Mouse (Mus musculus) frontal cortex, postnatal 25 days (tissue): Measurements from ENCODE around the gene Pip4k2c.
"Not testable (repeated sequence)": the region's sequence is repeated elsewhere in the genome, so short reads cannot be mapped to it uniquely, and the experiment has no call there.

Experiments
- DNase-seq, 2 experiments: peaks; one replicate each; pipeline ENCODE4 v3.0.0; 2022; ENCODE audit warnings: low spot score in 2 of 2

Gene Pip4k2c

DNA sequence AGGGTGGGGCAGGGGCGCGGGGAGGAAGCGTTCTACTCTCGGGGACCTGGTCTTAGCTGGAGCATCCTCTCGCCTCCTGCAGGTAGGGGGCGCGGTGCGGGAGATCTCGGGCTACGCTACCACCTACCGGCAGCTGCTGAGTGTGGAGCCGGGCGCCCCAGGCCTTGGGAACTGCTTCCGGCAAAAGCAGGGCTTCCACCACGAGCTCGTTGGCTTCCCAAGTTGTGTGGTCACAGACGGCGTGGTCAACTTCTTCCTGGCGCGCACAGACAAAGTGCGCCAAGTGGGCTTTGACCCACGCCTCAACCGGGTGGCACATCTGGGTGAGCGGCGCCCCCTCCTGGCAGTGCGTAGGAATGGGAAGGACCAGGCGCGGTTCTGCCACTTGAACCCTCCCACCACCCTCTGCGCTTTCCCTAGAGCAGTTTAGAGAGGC lies 40.5 kb downstream of the Pip4k2c start:
- DNase-seq = peak in 1 of 2 experiments; percentile 57

DNA sequence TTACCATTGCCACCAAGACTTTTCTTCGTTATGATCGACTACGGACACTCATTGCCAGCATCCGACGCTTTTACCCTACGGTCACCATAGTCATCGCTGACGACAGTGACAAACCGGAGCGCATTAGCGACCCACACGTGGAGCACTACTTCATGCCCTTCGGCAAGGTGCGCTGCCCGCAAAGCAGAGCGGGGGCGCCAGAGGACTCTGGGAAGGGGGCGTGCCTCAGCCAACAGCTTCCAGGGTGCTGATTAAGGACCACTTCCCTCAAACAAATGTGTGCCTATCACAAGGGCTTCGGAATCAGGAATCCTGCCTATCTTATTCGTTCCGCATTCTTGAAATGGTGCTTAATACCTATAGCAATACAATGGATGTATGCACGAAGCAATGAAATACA lies 41.4 kb downstream of the Pip4k2c start:
- no peak for DNase-seq

DNA sequence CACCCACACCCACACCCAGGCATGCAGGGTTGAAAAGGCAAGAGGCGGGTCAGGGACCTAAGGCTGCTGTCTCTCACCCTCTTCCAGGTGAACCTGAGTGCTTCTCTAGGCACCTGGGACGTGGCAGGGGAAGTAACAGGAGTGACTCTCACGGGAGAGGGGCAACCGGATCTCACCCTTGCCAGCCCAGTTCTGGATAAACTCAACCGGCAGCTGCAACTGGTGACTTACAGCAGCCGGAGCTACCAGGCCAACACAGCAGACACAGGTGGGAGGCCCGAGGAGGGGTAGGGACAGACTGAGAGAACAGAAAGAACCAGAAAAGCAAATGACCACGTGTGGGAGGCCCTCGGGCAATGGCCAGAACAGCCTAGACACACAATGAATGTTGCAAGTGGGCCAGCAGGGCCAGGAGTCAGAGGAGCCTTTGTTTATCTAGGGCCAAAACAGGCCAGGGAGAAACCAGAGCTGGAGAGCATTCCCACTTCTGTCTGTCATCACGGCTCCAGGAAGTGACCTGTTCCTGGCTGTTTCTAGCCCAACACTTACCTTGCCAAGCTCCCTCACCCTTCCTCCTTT lies 43.7 kb downstream of the Pip4k2c start:
- no peak for DNase-seq

DNA sequence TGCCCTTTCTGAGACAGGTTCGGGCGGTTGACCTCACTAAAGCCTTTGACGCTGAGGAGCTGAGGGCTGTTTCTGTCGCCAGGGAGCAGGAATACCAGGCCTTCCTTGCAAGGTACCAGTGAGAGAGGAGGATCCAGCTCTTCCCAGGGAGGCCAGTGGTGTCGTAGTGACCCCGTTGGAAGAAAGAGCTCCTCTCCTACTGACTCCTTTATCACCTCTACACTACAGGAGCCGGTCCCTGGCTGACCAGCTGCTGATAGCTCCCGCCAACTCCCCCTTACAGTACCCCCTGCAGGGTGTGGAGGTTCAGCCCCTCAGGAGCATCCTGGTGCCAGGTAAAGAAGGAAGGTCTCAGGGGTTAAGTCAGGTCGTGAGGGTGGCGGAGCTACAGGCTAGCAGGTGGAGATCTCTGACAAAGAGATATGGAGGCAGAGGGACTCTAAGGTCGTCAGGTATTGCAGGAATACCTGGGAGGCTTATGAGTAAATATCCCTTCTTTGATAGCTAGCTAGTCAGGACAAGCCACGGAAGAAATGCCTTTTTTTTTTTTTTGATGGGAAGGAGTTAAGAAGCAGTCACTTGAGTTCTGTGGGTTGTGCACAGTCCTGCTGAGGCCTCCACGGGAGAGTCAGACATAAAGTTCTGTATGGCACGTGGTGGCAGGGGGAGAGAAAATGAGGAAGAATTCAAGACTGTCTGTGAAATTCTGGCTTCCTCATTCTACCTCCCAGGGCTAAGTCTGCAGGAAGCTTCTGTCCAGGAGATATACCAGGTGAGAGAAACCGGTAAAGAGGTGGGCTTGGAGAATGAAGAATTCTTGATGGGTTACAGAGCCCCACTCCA lies 44.4 kb downstream of the Pip4k2c start:
- no peak for DNase-seq

DNA sequence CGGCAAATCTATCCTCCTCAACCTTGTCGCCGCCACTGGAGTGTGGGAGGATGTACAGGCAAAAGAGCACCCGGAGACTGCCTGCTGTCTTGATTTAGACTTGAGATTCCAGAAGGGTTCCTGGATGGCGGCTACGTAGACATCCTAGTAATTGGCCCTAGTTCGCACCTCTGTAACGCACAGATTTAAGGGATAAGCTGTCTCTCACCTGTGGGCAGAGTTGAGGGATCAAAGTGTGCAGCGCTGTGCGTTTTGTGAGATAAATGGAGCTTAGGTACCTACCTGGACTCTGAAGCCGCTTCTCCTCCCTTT lies 45.0 kb downstream of the Pip4k2c start:
- no peak for DNase-seq

DNA sequence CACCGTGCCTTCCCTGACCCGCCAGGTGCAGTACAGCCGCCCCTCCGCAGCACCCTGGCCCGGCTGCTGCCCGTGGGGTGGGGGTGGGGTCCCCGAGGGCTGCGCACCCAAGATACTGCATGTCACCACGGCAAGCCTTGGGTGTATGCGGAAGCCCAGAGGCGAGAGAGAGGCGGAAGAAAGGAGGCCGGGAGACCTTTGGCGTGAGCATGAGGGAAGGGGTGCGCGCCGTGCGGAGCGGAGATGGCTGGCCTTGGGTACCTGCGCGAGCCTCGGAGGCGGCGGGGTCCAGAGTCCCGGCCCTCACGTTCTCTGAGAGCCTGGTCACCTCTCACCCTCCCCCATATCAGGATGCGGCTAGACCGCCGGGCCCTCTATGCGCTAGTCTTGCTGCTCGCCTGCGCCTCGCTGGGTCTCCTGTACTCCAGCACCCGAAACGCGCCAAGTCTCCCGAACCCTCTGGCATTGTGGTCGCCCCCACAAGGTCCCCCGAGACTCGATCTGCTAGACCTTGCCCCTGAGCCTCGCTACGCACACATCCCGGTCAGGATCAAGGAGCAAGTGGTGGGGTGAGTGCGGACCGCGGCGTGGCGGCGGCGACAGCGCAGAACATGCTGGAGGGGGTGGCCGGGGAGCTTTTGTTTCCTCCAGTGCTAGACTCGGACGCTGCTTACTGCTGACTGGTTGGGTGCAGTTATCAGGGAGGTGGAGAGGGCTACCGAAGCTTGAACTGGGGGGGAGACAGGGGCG lies 45.6 kb downstream of the Pip4k2c start:
- no peak for DNase-seq

DNA sequence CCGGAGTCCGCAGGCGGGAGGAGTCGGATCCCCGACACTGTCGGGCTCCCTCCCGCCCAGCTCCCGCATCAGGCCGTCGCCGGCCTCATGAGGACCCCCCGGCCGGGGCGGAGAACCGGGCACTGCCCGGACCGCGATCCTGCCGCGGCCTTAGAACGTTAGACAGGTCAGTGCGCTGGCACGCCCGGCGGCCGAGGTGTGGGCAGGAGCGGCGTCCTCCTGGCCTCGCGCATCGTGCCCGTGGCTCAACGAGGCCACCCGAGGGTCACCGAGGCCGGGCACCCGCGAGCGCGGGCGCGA lies 46.1 kb downstream of the Pip4k2c start:
- DNase-seq = no peak

DNA sequence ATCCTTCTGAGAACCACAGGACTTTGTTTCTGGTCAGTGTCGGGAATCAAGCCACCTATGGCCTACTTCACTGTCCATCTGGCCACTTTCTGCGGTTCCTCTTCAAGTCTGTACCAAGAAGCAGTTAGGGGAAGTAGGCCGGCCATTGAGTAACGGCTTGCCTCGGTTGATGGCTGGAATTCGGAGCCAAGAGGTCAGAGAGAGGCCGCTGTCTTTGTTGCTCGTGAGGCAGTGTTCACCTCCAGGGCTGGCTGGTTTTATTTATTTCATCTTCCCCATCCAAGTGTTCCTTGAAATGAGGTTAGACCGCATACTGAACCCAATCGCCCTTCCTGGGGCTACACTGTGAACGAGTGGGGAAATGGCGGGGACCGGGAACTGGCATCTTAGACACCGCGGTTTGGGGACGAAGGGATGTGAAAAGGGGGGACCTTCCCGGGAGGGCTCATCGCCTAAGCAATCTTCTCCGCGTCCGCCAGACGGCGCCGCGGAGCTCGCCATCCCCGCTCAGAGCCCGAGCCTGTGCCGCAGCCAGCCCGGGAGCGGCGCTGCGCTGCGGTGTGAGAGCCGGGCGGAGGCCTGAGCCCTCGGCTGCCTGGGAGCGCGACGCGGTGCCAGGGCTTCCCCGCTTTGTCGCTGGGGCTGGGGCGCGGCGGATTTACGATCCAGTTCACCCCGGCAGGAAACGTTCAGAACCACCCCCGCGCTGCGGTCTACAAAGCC lies 46.6 kb downstream of the Pip4k2c start, which contains the start of gene B4galnt1:
Gene B4galnt1, plus strand, starts transcription at position 595 of the 723 bp plus-strand sequence.
- peak in 1 of 2 experiments; percentile 60 for DNase-seq

DNA sequence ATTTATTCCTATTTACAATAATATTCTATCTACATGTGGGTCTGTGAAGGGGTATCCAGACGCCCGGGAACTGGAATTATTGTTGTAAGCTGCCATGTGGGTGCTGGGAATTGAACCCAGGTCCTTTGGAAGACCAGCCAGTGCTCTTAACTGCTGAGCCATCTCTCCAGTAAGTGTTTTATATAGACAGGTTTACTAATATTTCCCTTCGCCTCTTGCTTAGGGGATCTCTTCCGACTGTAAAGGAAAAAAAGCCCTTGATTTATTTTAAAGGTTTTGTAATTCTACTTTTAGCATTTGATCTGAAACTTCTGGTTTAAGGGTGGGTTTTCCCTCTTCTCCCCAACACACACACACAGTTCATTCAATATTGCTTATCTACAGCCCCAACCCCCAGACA lies 47.2 kb downstream of the Pip4k2c start:
- DNase-seq = no peak

DNA sequence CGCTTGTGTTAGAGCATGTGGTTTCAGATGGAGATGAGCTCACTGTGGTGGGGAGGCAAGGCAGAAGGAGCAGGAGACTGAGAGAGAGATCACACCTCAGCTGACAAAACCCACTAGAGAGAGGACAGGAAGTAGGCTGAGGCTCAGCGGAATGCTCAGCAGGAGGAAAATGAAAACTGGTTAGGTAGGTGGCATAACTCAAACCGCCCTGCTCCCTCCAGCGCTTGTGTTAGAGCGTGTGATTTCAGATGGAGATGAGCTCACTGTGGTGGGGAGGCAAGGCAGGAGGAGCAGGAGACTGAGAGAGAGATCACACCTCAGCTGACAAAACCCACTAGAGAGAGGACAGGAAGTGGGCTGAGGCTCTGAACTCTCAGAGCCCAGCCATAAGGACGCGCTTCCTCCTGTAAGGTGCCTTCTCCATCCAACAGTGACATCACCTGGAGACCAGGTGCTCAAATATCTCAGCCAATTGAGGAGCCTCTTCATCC lies 48.6 kb downstream of the Pip4k2c start:
- DNase-seq = not testable (repeated sequence)

DNA sequence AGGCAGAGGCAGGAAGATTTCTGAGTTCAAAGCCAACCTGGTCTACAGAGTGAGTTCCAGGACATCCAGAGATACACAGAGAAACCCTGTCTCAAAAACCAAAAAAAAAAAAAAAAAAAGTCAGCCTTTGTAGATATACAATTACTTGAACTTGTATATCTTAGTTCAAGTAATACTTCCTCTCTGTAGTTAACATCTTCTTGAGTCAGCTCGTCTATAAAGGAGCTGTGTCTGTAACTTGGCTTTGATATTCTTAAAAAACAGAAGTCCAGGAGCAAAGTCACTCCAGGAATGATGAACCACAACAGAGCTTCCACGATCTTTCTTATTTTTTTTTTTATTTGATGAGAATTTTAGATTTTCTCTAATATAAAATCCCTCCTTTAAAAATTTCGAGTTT lies 50.7 kb downstream of the Pip4k2c start:
- DNase-seq = no peak

DNA sequence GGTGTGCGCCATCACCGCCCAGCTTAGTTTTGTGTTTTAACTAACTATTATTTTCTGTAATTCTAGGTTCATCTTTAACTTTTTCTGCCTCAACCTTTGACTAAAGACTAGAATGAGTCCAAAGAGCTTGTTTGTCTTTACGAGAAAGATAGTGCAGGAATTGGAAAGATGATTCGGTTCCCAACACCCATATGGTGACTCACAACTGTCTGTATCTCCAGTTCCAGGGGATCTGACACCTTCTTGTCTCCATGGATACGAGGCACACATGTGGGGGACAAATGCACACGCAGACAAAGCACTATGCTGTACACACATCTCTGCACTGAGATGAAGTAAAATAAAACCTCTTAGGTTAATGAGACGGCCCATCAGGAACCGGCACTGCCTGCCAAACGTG lies 51.3 kb downstream of the Pip4k2c start:
- no peak for DNase-seq

DNA sequence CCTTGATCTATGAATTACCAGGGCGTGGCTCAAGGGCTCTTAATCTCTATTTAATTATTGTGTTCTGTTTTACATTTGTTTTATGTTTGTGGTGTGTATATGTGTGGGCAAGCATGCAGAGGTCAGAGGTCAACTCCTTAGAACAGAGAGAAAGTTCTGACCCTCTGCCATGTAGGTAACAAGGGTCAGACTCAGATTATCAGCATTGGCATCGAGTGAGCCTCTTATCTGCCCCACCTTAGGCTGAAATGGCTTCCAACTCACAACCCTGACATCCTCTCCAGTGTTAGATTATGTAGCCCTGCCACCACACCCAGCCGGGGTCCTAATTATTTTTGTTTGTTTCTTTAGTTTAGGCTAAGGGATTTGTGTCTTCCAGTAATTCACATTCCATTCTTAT lies 52.9 kb downstream of the Pip4k2c start:
- no peak for DNase-seq

DNA sequence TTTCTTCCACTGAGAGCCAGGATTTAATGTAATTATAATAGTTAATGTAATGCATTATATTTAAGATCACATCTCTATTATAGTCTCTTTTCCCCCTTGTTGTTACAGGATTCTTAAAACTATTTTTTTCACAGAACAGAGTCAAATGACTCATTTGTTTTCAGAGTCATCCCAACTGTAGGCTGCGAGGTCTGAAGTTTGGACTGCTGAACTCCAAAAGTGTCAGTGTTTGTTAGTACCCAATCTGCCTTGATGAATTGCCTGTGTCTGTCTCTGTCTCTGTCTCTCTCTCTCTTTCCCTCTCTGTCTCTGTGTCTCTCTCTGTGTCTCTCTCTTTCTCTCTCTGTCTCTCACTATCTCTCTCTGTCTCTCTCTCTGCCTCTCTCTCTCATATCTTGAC lies 54.9 kb downstream of the Pip4k2c start:
- DNase-seq = no peak

DNA sequence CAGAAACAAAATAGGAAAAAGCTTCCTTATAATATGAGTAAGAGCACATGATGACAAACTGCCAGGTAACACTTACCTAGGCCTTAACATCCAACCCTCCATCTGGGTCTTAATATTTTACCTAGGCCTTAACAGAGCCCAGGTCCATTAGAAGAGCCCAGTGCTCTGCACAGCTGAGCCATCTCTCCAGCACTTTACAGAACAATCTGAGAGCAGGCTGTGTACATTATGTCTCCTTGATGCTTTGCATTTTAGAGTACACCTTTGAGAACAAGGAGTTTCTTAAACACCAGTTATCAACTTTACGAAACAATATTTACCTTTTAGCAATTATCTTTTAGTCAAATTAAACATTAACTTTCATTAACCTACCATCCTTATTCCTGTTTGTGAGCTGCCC lies 55.3 kb downstream of the Pip4k2c start:
- DNase-seq = no peak

DNA sequence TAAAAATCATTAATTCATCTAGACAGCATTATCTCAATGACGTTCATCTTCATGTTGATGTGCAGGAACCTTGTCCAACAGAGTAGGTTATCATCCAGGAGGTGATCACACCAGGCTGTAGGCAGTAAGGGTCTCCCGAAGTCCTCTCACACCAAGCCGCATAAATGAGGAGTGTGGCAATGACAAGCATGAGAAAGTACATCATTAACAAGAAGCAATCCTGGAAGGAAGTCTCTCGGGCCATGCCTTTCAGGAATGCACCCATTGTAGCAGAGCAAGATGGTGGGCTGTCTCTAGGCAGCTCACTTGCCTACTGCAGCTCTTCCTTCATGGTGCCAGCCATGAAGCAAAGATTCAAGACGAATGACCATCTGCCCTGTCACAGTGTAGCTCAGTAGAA lies 56.7 kb downstream of the Pip4k2c start:
- no peak for DNase-seq

DNA sequence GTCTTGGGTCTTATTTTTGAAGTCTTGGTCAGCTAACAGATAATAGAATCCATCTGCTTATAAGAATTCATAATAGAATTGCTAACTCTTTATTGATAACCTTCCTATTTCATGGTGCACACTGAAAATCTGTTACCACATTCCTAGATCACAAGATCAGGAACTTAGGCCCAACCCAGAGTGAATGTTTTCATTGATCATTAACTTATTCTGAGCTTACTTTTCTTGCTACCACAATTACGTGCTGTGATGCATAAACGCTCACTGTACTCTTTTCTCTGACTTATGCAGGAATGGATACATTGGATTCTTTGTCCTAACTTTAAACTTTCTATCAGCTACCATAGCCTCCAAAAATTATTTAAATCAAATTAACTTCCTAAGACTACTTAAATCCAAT lies 57.1 kb downstream of the Pip4k2c start:
- DNase-seq = no peak

DNA sequence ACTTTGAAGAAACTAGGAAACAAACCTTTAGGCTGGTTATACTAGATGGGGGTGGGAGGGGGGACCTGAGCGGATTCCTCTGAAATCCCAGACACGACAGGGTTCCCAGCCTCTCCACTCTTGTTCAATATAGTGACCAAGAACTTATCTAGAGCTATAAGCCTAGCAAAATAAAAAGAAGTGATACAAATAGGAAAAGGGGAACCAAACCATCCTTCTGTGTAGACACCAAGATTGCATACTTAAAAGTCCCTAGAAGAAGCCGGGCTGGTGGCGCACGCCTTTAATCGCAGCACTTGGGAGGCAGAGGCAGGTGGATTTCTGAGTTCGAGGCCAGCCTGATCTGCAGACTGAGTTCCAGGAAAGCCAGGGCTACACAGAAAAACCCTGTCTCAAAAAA lies 58.1 kb downstream of the Pip4k2c start:
- DNase-seq = no peak

DNA sequence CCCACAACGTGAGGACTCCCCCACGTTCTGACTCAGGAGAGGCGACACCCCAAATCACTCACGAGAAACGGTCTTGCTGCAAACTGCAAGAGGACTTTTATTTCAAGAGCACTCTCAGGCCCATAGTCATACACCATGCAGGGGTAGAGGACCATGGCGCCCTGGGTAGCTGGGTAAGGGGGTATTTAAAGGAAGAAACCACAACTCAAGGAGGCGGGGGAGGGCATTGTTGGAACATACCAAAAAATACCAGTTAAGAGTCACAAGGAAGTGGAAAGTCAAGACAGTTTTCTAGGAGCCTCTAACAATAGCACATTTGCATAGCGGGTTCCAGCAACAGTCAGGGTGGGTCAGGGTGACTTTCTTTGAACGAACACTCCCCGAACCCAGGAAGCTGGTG lies 58.8 kb downstream of the Pip4k2c start:
- DNase-seq = not testable (repeated sequence)

DNA sequence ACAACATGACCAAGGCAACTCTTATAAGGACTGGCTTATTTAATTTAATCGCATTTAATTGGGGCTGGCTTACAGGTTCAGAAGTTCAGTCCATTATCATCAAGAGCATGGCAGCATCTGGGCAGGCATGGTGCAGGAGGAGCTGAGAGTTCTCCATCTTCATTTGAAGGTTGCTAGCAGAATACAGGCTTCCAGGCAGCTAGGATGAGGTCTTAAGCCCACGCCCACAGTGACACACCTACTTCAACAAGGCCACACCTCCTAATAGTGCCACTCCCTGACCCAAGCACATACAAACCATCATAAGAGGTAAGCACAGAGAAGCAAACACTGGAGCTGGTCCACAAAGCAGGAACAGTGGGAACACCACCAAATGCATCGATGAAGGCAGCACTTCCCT lies 60.2 kb downstream of the Pip4k2c start:
- DNase-seq = not testable (repeated sequence)

DNA sequence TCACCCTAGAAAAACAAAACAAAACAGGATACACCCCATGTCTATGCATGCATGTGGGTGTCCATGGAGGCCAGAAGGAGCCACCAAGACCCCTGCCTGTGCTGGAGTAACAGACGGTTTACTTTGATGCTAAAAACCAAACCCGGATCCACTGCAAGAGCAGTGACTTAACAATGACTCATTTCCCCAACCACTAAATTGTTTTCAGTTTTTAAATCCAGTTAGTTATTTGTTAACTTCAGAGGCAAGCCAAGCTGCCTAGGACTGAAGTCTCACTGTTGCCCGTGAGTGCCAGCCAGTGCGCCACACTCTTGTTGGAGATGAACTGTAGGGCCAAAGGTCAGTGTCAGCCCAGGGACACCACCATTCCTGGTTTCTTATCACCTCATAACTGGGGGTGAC lies 60.9 kb downstream of the Pip4k2c start:
- DNase-seq = no peak

DNA sequence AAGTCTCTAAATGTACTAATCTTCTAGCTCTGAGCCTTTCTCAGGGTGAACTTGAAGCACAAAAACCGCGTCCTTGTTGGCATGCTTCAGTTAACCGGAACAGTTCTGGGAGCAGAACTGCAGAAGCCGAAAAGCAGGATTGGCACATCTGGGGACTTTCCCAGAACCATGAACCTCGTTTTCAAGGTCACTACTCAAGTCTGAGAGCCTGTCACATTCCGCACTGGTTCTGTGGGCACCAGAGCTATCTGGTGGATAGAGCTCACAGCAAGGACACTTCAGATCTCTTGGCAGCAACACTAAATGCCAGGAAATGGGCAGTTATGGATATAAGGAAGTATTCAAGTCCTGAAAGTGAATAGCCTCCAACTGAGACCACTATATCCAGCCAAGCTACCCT lies 64.2 kb downstream of the Pip4k2c start:
- DNase-seq = no peak
